Mouse (Mus musculus): ENCODE data around the gene Bola2. TPM values are rescaled to one million over a fixed set of nuclear protein-coding genes. Genes with fewer than 3 reads are reported as not detected.
A peak's percentile ranks its signal among the peaks of the same experiment; 100 is the strongest.

Bola2 gene
- 86.5 and 93.5 TPM in 2 replicates for polyA plus RNA-seq (2015; fragmentation: Nextera tagmentation; extraction: Ambion mirVana)

- TF ChIP-seq CTCF (IDR thresholded peaks at IDR 0.05; ENCODE audit: low read depth) (no peak), EP300 (IDR thresholded peaks at IDR 0.05; ENCODE audit: low read depth) (no peak)
- H3K9me3 ChIP-seq (ENCODE audit: low read length) = no peaks in the 10 kb centered on the region
- H3K4me3 ChIP-seq (ENCODE audit: low read depth, low read length) = peak within 1 kb of the TSS; percentile 62
- H3K4me2 ChIP-seq (ENCODE audit: low read depth, low read length) = peak within 1 kb of the TSS; percentile 84
- no peaks in the 10 kb centered on the region for H3K27me3 ChIP-seq (ENCODE audit: insufficient read depth, low read length)
- peak within 1 kb of the TSS; percentile 84 for H3K27ac ChIP-seq (ENCODE audit: low read depth)
- ATAC-seq (peak; percentile 72), DNase-seq (peak; percentile 79)
- peaks cover 13% of the 10 kb centered on the region for H3K4me1 ChIP-seq (ENCODE audit: insufficient read depth)
- WGBS (ENCODE audit: insufficient replicate concordance) = under 1% methylated on average over 31 of the region's 31 CpGs
- peaks cover 27% of the 10 kb centered on the region for H3K36me3 ChIP-seq (replicated peaks; ENCODE audit: insufficient read depth, low read length)
- H3K9ac ChIP-seq (replicated peaks) = peak within 1 kb of the TSS; percentile 69
Observed at GRCm38 (mm10) chr7:126695210-126695611, at the start of gene Bola2. Gene Bola2, plus strand, starts transcription at chr7:126695401.

- DNase-seq = no peak
- WGBS (ENCODE audit: insufficient replicate concordance) = 57% methylated on average over 5 of the region's 5 CpGs
- ATAC-seq = no peak
Observed at GRCm38 (mm10) chr7:126645708-126646107, 49.5 kb upstream of the Bola2 start.

GRCm38 (mm10) chr7:126648486-126648885, 46.7 kb upstream of the Bola2 start:
- Histone ChIP-seq H3K4me3 (ENCODE audit: low read depth, low read length) (peak overlapping the region; percentile 60), H3K4me1 (ENCODE audit: insufficient read depth) (peaks cover 19% of the 10 kb centered on the region)

More at GRCm38 (mm10) chr7:126645708-126646107, 49.5 kb upstream of the Bola2 start:
- Histone ChIP-seq H3K4me3 (ENCODE audit: low read depth, low read length) (no peak overlapping the region), H3K36me3 (replicated peaks; ENCODE audit: insufficient read depth, low read length) (no peaks in the 10 kb centered on the region), H3K9ac (replicated peaks) (no peak overlapping the region), H3K27me3 (ENCODE audit: insufficient read depth, low read length) (no peaks in the 10 kb centered on the region), H3K4me1 (ENCODE audit: insufficient read depth) (peaks cover 14% of the 10 kb centered on the region), H3K9me3 (ENCODE audit: low read length) (no peaks in the 10 kb centered on the region), H3K4me2 (ENCODE audit: low read depth, low read length) (no peak overlapping the region), H3K27ac (ENCODE audit: low read depth) (0 out of 2 replicates have a peak overlapping the region, but pooled peaks have one; percentile 37)
- TF ChIP-seq EP300 (IDR thresholded peaks at IDR 0.05; ENCODE audit: low read depth) (no peak), CTCF (IDR thresholded peaks at IDR 0.05; ENCODE audit: low read depth) (no peak)

GRCm38 (mm10) chr7:126649231-126650051, 45.8 kb upstream of the Bola2 start, which contains the start of gene Sgf29:
Gene Sgf29, plus strand, starts transcription at chr7:126649309.
- Histone ChIP-seq H3K9ac (replicated peaks) (peak within 1 kb of the TSS; percentile 69), H3K36me3 (replicated peaks; ENCODE audit: insufficient read depth, low read length) (no peaks in the 10 kb centered on the region), H3K27ac (ENCODE audit: low read depth) (peak within 1 kb of the TSS; percentile 96), H3K27me3 (ENCODE audit: insufficient read depth, low read length) (no peaks in the 10 kb centered on the region), H3K9me3 (ENCODE audit: low read length) (no peaks in the 10 kb centered on the region), H3K4me2 (ENCODE audit: low read depth, low read length) (peak within 1 kb of the TSS; percentile 83), H3K4me3 (ENCODE audit: low read depth, low read length) (peak within 1 kb of the TSS; percentile 60), H3K4me1 (ENCODE audit: insufficient read depth) (peaks cover 19% of the 10 kb centered on the region)
- DNase-seq (peak; percentile 93), ATAC-seq (peak; percentile 97)
- no peak for TF ChIP-seq CTCF (IDR thresholded peaks at IDR 0.05; ENCODE audit: low read depth)
- no peak for TF ChIP-seq EP300 (IDR thresholded peaks at IDR 0.05; ENCODE audit: low read depth)
- 1% methylated on average over 54 of the region's 57 CpGs for WGBS (ENCODE audit: insufficient replicate concordance)

More at GRCm38 (mm10) chr7:126648486-126648885, 46.7 kb upstream of the Bola2 start:
- H3K27me3 ChIP-seq (ENCODE audit: insufficient read depth, low read length) = no peaks in the 10 kb centered on the region
- H3K36me3 ChIP-seq (replicated peaks; ENCODE audit: insufficient read depth, low read length) = no peaks in the 10 kb centered on the region
- TF ChIP-seq CTCF (IDR thresholded peaks at IDR 0.05; ENCODE audit: low read depth) (peak; percentile 55), EP300 (IDR thresholded peaks at IDR 0.05; ENCODE audit: low read depth) (no peak)
- H3K9me3 ChIP-seq (ENCODE audit: low read length) = no peaks in the 10 kb centered on the region
- no peak overlapping the region for H3K27ac ChIP-seq (ENCODE audit: low read depth)
- WGBS (ENCODE audit: insufficient replicate concordance) = 73% methylated on average over 4 of the region's 4 CpGs
- DNase-seq (no peak), ATAC-seq (no peak)
- H3K9ac ChIP-seq (replicated peaks) = no peak overlapping the region
- H3K4me2 ChIP-seq (ENCODE audit: low read depth, low read length) = peak overlapping the region; percentile 83

- H3K4me2 ChIP-seq (ENCODE audit: low read depth, low read length) = peak overlapping the region; percentile 83
- DNase-seq (no peak), ATAC-seq (no peak)
- no peaks in the 10 kb centered on the region for H3K27me3 ChIP-seq (ENCODE audit: insufficient read depth, low read length)
- no peaks in the 10 kb centered on the region for H3K9me3 ChIP-seq (ENCODE audit: low read length)
- no peak overlapping the region for H3K27ac ChIP-seq (ENCODE audit: low read depth)
- WGBS (ENCODE audit: insufficient replicate concordance) = 30% methylated on average over 2 of the region's 2 CpGs
- TF ChIP-seq CTCF (IDR thresholded peaks at IDR 0.05; ENCODE audit: low read depth) = no peak
- TF ChIP-seq EP300 (IDR thresholded peaks at IDR 0.05; ENCODE audit: low read depth) = peak; percentile 71
- peaks cover 25% of the 10 kb centered on the region for H3K4me1 ChIP-seq (ENCODE audit: insufficient read depth)
- no peaks in the 10 kb centered on the region for H3K36me3 ChIP-seq (replicated peaks; ENCODE audit: insufficient read depth, low read length)
- H3K4me3 ChIP-seq (ENCODE audit: low read depth, low read length) = no peak overlapping the region
- no peak overlapping the region for H3K9ac ChIP-seq (replicated peaks)
Observed at GRCm38 (mm10) chr7:126650852-126651251, 44.3 kb upstream of the Bola2 start.

- no peak overlapping the region for H3K4me2 ChIP-seq (ENCODE audit: low read depth, low read length)
- DNase-seq = no peak
- ATAC-seq = no peak
- H3K4me1 ChIP-seq (ENCODE audit: insufficient read depth) = peaks cover 24% of the 10 kb centered on the region
- no peaks in the 10 kb centered on the region for H3K27me3 ChIP-seq (ENCODE audit: insufficient read depth, low read length)
- H3K9ac ChIP-seq (replicated peaks) = no peak overlapping the region
- H3K27ac ChIP-seq (ENCODE audit: low read depth) = no peak overlapping the region
- no peak for TF ChIP-seq EP300 (IDR thresholded peaks at IDR 0.05; ENCODE audit: low read depth)
- TF ChIP-seq CTCF (IDR thresholded peaks at IDR 0.05; ENCODE audit: low read depth) = no peak
- H3K9me3 ChIP-seq (ENCODE audit: low read length) = no peaks in the 10 kb centered on the region
- WGBS (ENCODE audit: insufficient replicate concordance) = 53% methylated on average over 2 of the region's 2 CpGs
- no peaks in the 10 kb centered on the region for H3K36me3 ChIP-seq (replicated peaks; ENCODE audit: insufficient read depth, low read length)
- no peak overlapping the region for H3K4me3 ChIP-seq (ENCODE audit: low read depth, low read length)
Observed at GRCm38 (mm10) chr7:126653991-126654390, 41.2 kb upstream of the Bola2 start.
